ENCODE assay signal across 21 mouse cellular contexts in the genomic region with DNA sequence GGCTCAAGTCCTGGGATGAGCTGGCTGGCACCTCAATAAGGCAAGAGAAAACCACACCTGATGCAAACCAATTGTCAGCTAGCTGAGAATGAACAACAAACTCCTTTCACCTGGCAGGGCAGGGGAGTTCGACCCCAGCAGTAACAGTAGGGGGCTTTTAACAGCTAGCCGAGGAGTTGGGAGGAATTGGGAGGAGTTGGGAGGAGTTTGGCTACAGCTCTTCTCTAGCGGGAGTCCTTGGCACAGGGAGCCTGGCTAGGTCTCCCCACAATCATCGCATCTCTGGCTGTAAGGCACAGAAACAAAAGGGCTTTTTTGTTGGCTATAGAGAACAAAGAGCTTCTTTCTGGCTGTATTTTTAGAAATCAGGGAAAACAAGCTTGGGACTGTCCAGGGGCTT.
DNase-seq lines count a peak whose midpoint lies in the region; ATAC-seq and TF ChIP-seq lines count a peak whose summit lies in the region.
"Had no signal": no experiment of that assay in that cellular context is flagged by ENCODE, and none has a peak within 500 bp of the region (broad histone marks: within the 10 kb centered on the region; RNA-seq: fewer than 3 reads in every experiment).

No protein-coding gene starts in this region.

- no peak overlapping the region for H3K4me2 ChIP-seq in forebrain, postnatal 0 days (ENCODE audit: low read depth)
- H3K4me2 ChIP-seq in forebrain, embryonic 11.5 days (ENCODE audit: low read depth, low read length, severe bottlenecking) = no peak overlapping the region
- H3K4me2 ChIP-seq: embryonic facial prominence, embryonic 15.5 days had no signal

- peak; percentile 22 for DNase-seq in forebrain, postnatal 0 days
- no peak for DNase-seq in forebrain, embryonic 11.5 days (ENCODE audit: low spot score)
- peak; percentile 4 for DNase-seq in left cerebral cortex, postnatal 4 days
- no peak for DNase-seq in left cerebral cortex, adult 18-20 months (ENCODE audit: low spot score in 2 of 2)
- DNase-seq in ES-E14 (ENCODE audit: low read depth, low spot score) = peak; percentile 30
- DNase-seq in brain, adult 2 months (ENCODE audit: low read depth, low spot score) = peak; percentile 74
- DNase-seq in natural killer cell, adult 2 months (ENCODE audit: low spot score in 2 of 2) = no peak
- no peak for DNase-seq in frontal cortex, postnatal 36 days (ENCODE audit: low spot score in 2 of 2)
- DNase-seq: adrenal gland, postnatal 10 days; B cell, adult 2 months; gastrocnemius, postnatal 14 days; heart, adult 2 months; heart, postnatal 36 days; kidney, adult 11 months; right cerebral cortex, postnatal 4 days; thymus, postnatal 14 days had no signal

- ATAC-seq in forebrain, postnatal 0 days = no peak
- no peak for ATAC-seq in forebrain, embryonic 11.5 days (replicated peaks; ENCODE audit: low FRiP score)
- ATAC-seq: activated CD4-positive, CD25-positive, alpha-beta regulatory T cell, adult 4 months had no signal

- no peak overlapping the region for H3K4me3 ChIP-seq in forebrain, postnatal 0 days (ENCODE audit: low read depth, low read length)
- H3K4me3 ChIP-seq in forebrain, embryonic 11.5 days (ENCODE audit: low read depth, low read length) = no peak overlapping the region
- no peak overlapping the region for H3K4me3 ChIP-seq in ES-E14 (ENCODE audit: insufficient read depth in 1 of 2, low read depth in 1 of 2, low read length in 2 of 2, poor library complexity in 1 of 2, severe bottlenecking in 1 of 2)
- H3K4me3 ChIP-seq: embryonic facial prominence, embryonic 15.5 days; heart, adult 2 months; midbrain, embryonic 10.5 days had no signal

- no peaks in the 10 kb centered on the region for H3K36me3 ChIP-seq in forebrain, postnatal 0 days (ENCODE audit: insufficient read depth)
- H3K36me3 ChIP-seq in forebrain, embryonic 11.5 days (ENCODE audit: control insufficient read depth, insufficient read depth, low read length) = no peaks in the 10 kb centered on the region
- H3K36me3 ChIP-seq in ES-E14 (ENCODE audit: control insufficient read depth, insufficient read depth, low read length, poor library complexity, severe bottlenecking) = no peaks in the 10 kb centered on the region
- H3K36me3 ChIP-seq: embryonic facial prominence, embryonic 15.5 days; midbrain, embryonic 10.5 days had no signal

- WGBS in forebrain, postnatal 0 days = 2% methylated on average over 4 of the region's 4 CpGs
- WGBS in forebrain, embryonic 11.5 days = 1% methylated on average over 4 of the region's 4 CpGs

- H3K27me3 ChIP-seq in forebrain, postnatal 0 days (ENCODE audit: insufficient read depth, low read length) = no peaks in the 10 kb centered on the region
- no peaks in the 10 kb centered on the region for H3K27me3 ChIP-seq in forebrain, embryonic 11.5 days (ENCODE audit: control insufficient read depth, insufficient read depth, low read length)
- H3K27me3 ChIP-seq: embryonic facial prominence, embryonic 15.5 days had no signal

- intact Hi-C loops in left cerebral cortex, postnatal 4 days (cut with DNase I) = no loop called here

- no peaks in the 10 kb centered on the region for H3K9me3 ChIP-seq in forebrain, postnatal 0 days (ENCODE audit: low read length)
- no peaks in the 10 kb centered on the region for H3K9me3 ChIP-seq in forebrain, embryonic 11.5 days (ENCODE audit: control insufficient read depth, low read length)
- no peaks in the 10 kb centered on the region for H3K9me3 ChIP-seq in ES-E14 (ENCODE audit: control insufficient read depth, insufficient read depth, low read depth, low read length)
- H3K9me3 ChIP-seq: embryonic facial prominence, embryonic 15.5 days; midbrain, embryonic 10.5 days had no signal

- no peak for TF ChIP-seq CTCF in forebrain, postnatal 0 days (IDR thresholded peaks at IDR 0.05; ENCODE audit: low read depth)

- no peaks in the 10 kb centered on the region for H3K4me1 ChIP-seq in forebrain, postnatal 0 days (ENCODE audit: insufficient read depth)
- no peaks in the 10 kb centered on the region for H3K4me1 ChIP-seq in forebrain, embryonic 11.5 days (replicated peaks; ENCODE audit: control insufficient read depth, insufficient read depth, low read length)
- peaks cover 0 to 12% of the 10 kb centered on the region in 2 experiments; a peak in 1 of 4 replicates for H3K4me1 ChIP-seq in ES-E14 (ENCODE audit: control insufficient read depth in 2 of 2, insufficient read depth in 2 of 2, low read length in 2 of 2, poor library complexity in 1 of 2)
- H3K4me1 ChIP-seq: embryonic facial prominence, embryonic 15.5 days had no signal

- in situ Hi-C loops in ES-E14 (cut with MboI; ENCODE audit: low sequenced_read_pairs in 2 of 2, unreplicated experiment in 2 of 2) = no loop called here

- no peak overlapping the region for H3K9ac ChIP-seq in forebrain, postnatal 0 days
- H3K9ac ChIP-seq in forebrain, embryonic 11.5 days (ENCODE audit: low read length) = no peak overlapping the region
- no peak overlapping the region for H3K9ac ChIP-seq in ES-E14 (ENCODE audit: insufficient read depth, low read depth, low read length, poor library complexity, severe bottlenecking)
- H3K9ac ChIP-seq: embryonic facial prominence, embryonic 15.5 days; liver, embryonic 14.5 days had no signal

- no peak overlapping the region for H3K27ac ChIP-seq in forebrain, postnatal 0 days (ENCODE audit: low read depth, low read length)
- no peak overlapping the region for H3K27ac ChIP-seq in forebrain, embryonic 11.5 days (ENCODE audit: low read depth, low read length)
- H3K27ac ChIP-seq in ES-E14 (ENCODE audit: insufficient read depth, low read depth, low read length, poor library complexity, severe bottlenecking) = no peak overlapping the region
- H3K27ac ChIP-seq: embryonic facial prominence, embryonic 15.5 days; heart, adult 2 months; liver, embryonic 14.5 days; macrophage; midbrain, embryonic 10.5 days had no signal

TF ChIP-seq in ES-E14, 5 proteins besides CTCF, POLR2A, EP300 and RAD21:
- TF ChIP-seq ZNF384 (IDR thresholded peaks at IDR 0.05; ENCODE audit: low read depth, low read length) (no peak), HCFC1 (IDR thresholded peaks at IDR 0.05; ENCODE audit: borderline replicate concordance, insufficient read depth, low read length) (no peak), ZC3H11A (IDR thresholded peaks at IDR 0.05; ENCODE audit: borderline replicate concordance, low read depth, low read length) (no peak), MAFK (IDR thresholded peaks at IDR 0.05; ENCODE audit: insufficient read depth, low read depth, low read length) (no peak), CHD2 (IDR thresholded peaks at IDR 0.05; ENCODE audit: low read depth, low read length) (no peak)
TF ChIP-seq in ES-E14: peak in this region for 0.

Comparison
In these comparisons a context has a peak if more than half of its experiments do, and no peak if none do; other contexts are left out.
1. DNase-seq: peak in forebrain, postnatal 0 days (single experiment), left cerebral cortex, postnatal 4 days (single experiment), ES-E14 (single experiment) and brain, adult 2 months (single experiment); none in forebrain, embryonic 11.5 days (single experiment), left cerebral cortex, adult 18-20 months (0 of 2), natural killer cell, adult 2 months (0 of 2) and frontal cortex, postnatal 36 days (0 of 2).